Mouse (Mus musculus) kidney, postnatal 4 days (tissue): ENCODE measurements around the gene Ttc9b.
A peak's percentile ranks its signal among the peaks of the same experiment; 100 is the strongest.
"Not testable (repeated sequence)": the region's sequence is repeated elsewhere in the genome, so short reads cannot be mapped to it uniquely, and the experiment has no call there.

Experiments
- DNase-seq, 2 experiments: peaks; one replicate each; pipeline ENCODE4 v3.0.0; 2021; ENCODE audit warnings: mixed read lengths in 2 of 2

The Ttc9b gene

GRCm38 (mm10) chr7:27653681-27654437 is at the start of gene Ttc9b:
Gene Ttc9b, plus strand, starts transcription at chr7:27653915.
- DNase-seq = peak; percentile 78 to 83

DNA sequence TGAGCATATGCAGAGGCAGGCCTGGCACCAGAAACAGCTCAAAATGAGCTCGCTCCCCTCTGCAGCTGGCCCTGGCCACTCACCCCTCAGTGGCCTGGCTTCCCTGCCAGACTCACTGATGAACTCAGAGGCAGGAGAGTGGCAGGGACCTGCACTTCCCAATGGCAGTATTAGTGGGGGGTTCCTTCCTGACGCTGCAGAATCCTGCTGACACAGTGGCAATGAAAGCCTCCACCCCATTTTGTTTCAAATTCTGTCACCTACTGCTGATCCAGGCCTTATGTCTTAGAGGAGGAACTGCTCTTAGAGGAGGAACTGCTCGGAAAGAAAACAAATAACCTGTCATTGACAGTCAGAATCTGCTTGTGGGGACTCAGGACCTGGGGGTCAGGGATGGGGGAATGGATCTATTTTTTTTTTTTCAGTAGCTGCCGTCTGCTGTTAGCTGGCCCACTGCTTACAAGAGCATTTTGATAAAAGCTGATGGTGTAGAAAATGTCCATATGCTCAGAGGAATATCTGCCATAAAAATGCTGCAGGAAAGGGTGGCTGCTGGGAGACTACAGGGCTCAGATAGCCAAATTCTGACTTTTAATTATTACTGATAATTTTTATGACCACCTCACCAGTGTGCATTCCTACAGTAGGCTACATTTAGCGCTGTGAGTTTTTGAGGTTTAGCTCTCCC is 48.9 kb upstream of the Ttc9b start:
- no peak for DNase-seq

DNA sequence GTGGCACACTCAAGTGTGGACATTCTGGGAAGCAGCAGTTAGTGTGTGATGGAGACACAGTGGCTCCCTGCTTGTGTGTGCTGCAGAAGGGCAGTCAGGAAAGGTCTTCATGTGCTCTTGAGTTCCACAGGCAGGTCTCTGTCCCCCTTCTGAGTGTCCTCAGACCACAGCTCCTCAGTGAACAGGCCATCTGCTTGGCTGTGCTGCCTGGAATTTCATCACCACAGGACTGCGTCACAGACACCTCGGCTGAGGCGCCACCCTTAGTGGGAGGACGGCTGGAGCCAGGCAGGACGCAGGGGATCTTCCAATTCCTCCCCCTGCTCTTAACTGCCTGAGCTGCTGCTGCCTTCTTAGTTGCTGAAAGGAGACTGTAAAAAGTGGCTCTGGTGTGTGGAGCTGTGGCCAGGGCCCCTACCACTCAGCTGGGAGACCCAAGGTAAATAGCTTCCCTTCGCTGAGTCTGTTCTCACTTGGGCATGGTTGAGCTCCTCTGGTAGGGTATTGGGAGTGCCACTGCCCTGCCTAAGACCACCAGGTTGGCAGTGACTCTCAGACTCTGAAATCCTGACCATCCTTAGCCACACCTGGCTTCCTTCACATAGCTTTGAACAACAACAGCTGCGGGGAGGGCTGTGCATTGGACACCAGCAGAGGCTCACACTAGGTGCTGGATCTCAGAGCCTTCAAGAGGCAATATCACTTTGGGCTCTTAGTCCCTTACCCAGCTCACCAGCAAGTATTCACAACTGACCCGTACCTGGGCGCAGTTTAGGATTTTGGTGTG is 48.0 kb upstream of the Ttc9b start:
- DNase-seq = peak; percentile 54 to 60

DNA sequence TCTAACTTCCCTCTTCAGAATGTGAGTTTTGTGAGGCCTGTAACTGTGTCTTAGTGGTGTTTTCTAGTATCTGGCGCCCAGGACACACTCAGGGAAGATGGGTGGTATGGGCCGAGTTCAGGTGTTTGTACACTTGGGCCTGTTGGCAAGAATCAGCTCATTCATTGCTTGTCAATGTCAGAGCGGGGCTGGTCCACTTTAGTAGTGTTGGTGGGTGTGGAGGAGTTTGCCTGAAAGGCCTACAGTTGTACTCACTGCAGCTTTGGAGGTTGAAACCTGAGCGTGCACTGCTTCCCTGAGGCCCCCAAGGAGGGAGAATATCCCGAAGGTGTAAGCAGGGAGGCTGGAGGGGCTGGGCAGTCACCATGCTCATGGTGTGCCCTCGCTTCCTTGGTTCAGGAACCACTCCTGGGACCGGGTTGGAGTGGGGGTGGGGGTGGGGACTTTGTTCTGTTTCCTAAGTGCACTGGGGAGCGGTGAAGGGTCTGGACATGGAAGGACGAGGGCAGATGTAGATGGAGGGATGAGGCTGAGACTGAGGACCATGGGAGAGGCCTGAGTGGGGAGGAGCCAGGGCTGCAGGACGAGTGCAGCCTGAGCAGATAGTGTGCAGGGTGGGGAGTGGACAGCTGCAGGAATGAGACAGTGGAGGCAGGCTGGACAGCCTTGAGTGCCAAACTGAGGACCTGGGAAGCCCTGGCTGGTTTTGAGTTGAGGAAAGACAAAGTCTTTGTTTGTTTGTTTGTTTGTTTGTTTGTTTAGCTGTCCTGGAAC is 47.0 kb upstream of the Ttc9b start:
- DNase-seq = no peak

GRCm38 (mm10) chr7:27607580-27607979 is 46.1 kb upstream of the Ttc9b start:
- DNase-seq = peak; percentile 54 to 68

GRCm38 (mm10) chr7:27608130-27608529 is 45.6 kb upstream of the Ttc9b start:
- no peak for DNase-seq

GRCm38 (mm10) chr7:27609285-27609684 is 44.4 kb upstream of the Ttc9b start:
- DNase-seq = no peak

DNA sequence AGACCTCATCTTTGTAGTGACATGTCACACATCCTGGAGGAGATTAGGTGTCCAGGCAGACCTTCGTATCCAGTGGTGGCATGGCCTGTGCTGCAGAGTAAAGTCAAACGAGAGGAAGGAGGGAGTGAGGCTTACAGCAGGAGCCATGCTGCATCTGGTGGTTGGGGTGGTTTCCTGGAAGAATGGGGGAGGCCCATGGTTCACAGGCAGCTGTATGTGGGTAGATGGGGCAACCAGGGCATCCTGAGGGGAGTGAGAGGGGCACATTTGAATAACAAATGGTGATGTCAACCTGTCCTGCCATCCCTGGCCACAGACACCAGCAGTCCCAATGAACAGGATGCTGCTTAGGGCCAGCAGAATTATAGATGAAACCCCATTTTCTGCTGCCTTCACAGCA is 44.0 kb upstream of the Ttc9b start:
- no peak for DNase-seq

- DNase-seq = no peak
These were observed 43.3 kb upstream of the Ttc9b start for GRCm38 (mm10) chr7:27610370-27610769.

DNA sequence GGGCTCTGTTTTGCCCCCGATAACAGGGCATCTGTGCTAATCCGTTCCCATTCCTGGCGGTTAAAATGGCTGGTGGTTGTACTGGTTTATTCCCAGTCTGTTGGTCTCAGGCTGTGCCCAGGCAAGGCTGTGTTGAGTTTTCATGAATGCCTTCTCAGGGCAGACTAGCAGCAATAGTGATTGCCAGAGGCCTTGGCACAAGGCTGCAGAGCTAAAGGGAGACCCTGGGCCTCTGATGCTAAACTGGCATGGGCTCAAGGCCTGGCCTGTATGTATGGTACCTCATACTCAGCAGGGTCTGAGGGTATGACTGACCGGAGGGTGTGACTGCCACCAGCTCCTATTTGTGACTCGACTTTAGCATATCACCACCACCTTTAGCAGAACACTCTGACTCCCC is 42.8 kb upstream of the Ttc9b start:
- DNase-seq = no peak

DNA sequence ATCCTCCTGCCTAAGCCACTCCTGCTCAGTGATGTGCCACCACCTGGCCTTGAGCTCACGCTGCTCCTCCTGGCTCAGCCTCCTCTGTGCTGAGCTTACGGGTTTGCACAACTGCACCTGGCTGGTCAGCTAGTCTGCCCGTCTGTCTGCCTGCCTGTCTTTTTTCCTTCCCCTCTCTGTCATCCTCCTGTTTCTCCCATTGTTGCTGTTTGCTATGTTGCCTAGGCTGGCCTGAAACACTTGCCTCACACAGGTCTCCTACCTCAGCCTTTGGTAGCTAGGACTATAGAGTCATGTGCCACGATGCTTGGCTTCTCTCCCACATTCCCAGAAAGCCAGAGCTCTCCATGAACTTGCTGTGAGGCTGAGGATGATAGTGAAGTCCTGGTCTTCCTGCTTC is 40.8 kb upstream of the Ttc9b start:
- no peak for DNase-seq

GRCm38 (mm10) chr7:27613751-27614499 is 39.8 kb upstream of the Ttc9b start:
- DNase-seq = no peak

GRCm38 (mm10) chr7:27621028-27621427 is 32.7 kb upstream of the Ttc9b start:
- no peak for DNase-seq

DNA sequence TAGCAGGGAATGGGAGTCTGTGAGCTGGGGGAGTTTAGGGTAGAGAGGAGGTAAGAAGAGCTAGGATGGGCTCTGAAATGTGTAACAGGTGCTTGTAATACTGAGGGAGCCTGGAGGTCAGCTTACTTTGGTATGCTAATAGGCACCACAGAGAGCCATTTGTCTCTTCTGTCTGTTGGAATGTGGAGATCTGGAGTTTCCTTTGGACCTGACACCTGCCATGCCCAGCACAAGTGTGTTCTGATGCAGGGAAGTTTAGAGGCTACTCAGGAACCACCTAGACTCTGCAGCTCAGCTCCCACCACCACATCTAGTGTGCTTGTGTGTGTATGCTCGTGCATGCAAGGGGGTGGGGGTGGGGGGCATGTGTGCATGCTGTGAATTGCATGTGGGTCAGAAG is 31.5 kb upstream of the Ttc9b start:
- no peak for DNase-seq

GRCm38 (mm10) chr7:27624967-27625366 is 28.7 kb upstream of the Ttc9b start:
- no peak for DNase-seq

GRCm38 (mm10) chr7:27627707-27628106 is 26.0 kb upstream of the Ttc9b start:
- no peak for DNase-seq

DNA sequence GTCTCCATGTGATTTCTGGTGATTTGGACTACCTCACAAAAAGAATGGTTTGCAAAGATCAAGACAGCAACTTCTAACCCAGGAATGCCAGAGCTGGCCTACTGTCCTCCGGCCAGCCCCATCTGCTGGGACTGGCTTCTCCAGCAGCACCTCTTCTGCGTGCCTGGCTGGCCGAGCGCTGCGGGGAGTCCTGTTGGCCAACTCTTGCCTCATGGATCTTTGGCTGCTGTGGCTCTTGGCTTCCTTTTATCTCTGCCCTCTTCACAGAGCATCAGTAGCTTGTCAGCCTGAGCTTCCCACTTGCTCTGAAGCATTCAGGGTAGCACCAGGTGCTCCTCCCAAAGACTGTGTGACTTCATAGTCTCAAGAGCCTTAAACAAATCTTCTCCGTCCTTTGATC is 25.5 kb upstream of the Ttc9b start:
- DNase-seq = no peak

GRCm38 (mm10) chr7:27628816-27629215 is 24.9 kb upstream of the Ttc9b start:
- DNase-seq = not testable (repeated sequence)

DNA sequence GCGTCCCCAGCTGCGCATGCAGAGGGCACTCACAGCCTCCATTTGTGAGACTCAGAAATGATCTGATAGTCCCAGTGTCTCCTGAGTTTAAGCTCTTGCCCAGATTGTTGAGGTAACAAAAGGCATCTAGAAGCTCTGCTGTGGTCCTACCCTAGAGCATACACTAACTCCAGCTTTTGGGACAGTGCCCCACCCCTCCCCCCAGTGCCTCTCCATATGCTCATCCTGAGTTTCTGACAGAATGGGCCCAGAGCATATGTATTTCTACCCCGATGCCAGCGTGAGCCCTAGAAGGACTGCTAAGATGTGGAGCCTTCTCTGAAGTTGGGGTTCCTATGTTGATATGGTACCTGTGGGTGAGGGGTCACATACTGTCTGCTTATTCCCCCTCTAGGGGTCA is 22.3 kb upstream of the Ttc9b start:
- no peak for DNase-seq

GRCm38 (mm10) chr7:27633166-27633565 is 20.5 kb upstream of the Ttc9b start:
- DNase-seq = no peak

GRCm38 (mm10) chr7:27634691-27635090 is 19.0 kb upstream of the Ttc9b start:
- DNase-seq = no peak

GRCm38 (mm10) chr7:27635094-27635493 is 18.6 kb upstream of the Ttc9b start:
- not testable (repeated sequence) for DNase-seq
